Mouse (Mus musculus) brown adipose tissue, adult 24 weeks (tissue): ENCODE measurements around the gene Pold2. TPM values are rescaled to one million over a fixed set of nuclear protein-coding genes. Genes with fewer than 3 reads are reported as not detected.

ENCODE experiments used
- H3K27ac ChIP-seq: fragments of 200-500 bp; replicated peaks from 2 replicates; pipeline ENCODE4 v1.5.1; 2012; ENCODE audit warnings: low read depth, mild to moderate bottlenecking, low read length
- H3K4me1 ChIP-seq: fragments of 200-500 bp; 2 replicates; pipeline ENCODE4 v1.6.1; 2012; ENCODE audit warnings: low read length, mixed read lengths; ENCODE audit not compliant: control insufficient read depth, insufficient read depth, insufficient read length
- H3K4me3 ChIP-seq: fragments of 200-500 bp; 2 replicates; pipeline ENCODE4 v1.5.1; 2012; ENCODE audit warnings: low read depth, mild to moderate bottlenecking, low read length, moderate library complexity; ENCODE audit not compliant: insufficient read depth
- polyA plus RNA-seq: library from polyadenylated mRNA; stranded (reverse); fragments of >200 nt; gene quantifications from 2 replicates; pipeline ENCODE4 v1.2.4, GENCODE M21; 2012; ENCODE audit not compliant: missing spikeins, insufficient read depth, insufficient read length

Pold2 gene
- 33.6 and 43.7 TPM in 2 replicates for polyA plus RNA-seq

DNA sequence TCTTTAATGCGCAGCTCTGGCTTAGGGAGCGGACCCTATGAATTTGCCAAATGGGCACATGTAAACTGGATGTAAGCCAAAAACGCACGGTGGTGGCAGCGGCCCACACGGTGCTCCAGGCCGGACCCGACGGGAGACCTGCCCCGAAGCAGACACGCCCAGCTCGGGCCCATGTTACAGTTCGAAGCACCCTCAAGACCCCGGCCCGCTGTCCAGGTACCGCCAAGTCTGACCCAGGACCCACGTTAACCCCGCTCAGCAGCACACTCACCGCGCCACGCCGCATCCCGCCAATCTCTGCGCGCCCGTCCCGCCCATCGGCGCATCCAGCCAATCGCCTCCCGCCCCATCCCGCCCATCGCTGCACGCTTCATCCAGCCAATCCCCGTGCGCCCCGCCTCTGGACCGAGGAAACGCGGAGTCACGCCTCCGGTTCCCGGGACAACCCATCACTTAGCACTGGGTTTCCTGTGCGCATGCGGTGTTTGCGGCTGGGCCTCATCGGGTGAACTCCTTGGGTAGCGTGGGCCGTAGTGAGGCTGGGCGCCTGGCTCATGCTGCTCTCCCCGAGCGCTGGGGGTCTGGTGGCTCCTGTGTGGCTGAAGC is at the start of gene Pold2:
TSS of gene Pold2 (minus strand) at position 372 of the 606 bp plus-strand sequence.
- Histone ChIP-seq H3K27ac (peak within 1 kb of the TSS; percentile 44; the same call in 1 of the 2 replicates), H3K4me3 (peak within 1 kb of the TSS; percentile 91), H3K4me1 (no peaks in the 10 kb centered on the region)

DNA sequence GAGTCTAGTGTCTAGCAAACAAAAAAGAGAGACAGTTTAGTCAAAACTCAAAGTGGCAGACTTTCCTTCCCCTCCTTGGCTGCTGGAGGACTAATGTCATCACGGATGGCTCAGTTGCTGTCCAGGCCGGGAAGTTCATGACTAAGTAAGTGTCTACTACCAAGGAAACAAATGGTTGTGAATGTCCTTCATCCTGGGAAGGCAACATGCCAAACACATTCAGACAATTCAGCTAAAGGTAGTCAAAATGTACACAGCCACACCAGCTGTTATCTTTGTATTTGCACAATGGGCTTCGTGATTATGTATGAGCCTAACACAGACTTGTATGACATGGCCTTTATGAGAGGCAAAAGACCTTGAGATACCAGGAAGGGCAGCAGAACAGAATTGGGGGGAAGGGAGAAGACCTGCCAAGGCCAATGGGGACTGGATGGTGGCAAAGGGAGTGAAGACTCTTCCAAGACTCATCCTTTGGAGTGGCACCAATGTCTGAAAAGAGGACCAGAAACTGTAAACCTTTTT is 48.7 kb upstream of the Pold2 start:
- Histone ChIP-seq H3K27ac (no peak overlapping the region), H3K4me1 (no peaks in the 10 kb centered on the region), H3K4me3 (no peak overlapping the region)

DNA sequence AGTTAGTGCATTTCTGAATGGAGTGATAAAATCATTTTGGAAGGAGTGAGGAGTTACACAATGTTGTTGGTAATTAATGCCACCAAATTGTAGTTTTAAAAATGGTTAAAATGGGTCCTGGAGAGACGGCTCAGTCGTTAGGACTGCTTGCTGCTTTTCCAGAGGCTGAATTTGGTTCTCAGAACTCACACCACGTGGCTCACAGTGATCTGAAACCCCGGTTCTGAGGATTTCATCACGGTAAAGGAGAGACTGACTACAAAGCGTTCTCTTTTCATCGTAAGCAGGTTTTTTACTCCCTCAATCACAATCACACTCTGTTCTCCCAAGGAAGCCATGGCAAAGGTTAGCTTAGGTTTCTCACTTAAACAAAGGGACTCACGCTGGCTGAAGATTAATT is 46.6 kb upstream of the Pold2 start:
- Histone ChIP-seq H3K27ac (no peak overlapping the region), H3K4me1 (no peaks in the 10 kb centered on the region), H3K4me3 (no peak overlapping the region)

DNA sequence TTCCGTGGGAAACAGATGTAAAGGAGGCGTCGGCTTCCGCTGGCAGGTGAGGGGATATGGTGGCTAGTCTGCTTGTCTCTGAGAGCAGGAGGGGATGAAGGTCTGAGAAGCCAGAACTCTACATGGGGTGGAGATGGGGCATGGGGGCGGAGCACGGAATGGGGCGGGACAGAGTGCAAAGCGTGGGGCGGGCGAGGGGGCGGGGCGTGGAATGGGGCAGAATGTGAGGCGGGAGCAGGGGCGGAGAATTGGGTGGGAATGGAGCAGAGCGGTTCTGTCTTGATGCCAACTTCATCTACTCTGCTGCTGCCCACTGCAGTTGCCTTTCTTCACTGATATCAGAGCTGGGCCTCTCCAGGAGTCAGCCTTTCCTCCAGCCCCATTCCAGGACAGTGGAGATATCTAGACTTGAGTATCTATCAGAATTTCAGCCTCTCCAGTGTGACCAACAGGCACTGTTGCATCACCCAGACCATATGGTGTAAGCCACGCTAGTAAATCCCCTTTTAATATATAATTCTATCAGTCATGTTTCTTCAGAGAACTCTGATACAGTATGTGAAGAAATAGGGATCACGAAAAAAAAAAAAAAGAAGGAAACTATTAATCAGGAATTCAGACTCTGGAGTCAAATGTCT is 42.4 kb upstream of the Pold2 start:
- no peak overlapping the region for H3K4me3 ChIP-seq
- H3K4me1 ChIP-seq = peaks cover 6% of the 10 kb centered on the region; the same call in 1 of the 2 replicates
- no peak overlapping the region for H3K27ac ChIP-seq

DNA sequence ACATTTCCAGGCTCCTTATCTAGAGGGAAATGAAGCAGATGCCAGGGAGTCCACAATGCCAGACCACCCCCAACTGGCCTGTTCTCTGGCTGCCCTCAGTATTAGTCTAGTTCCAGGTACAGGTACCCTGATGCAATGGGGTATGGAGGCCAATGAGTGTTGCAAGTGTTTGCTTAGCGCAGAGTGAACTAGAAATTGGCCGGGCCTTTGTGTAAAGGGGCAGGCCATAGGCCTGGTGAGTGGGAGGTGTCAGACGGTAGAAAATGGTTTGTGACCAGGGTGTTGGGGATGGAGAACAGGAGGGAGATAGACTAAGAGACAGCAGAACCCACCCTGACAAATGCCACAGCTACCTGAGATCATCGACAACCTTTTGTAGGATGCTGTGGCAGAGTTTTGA is 41.5 kb upstream of the Pold2 start:
- Histone ChIP-seq H3K4me1 (peaks cover 10% of the 10 kb centered on the region; the same call in 1 of the 2 replicates), H3K4me3 (no peak overlapping the region), H3K27ac (no peak overlapping the region)

DNA sequence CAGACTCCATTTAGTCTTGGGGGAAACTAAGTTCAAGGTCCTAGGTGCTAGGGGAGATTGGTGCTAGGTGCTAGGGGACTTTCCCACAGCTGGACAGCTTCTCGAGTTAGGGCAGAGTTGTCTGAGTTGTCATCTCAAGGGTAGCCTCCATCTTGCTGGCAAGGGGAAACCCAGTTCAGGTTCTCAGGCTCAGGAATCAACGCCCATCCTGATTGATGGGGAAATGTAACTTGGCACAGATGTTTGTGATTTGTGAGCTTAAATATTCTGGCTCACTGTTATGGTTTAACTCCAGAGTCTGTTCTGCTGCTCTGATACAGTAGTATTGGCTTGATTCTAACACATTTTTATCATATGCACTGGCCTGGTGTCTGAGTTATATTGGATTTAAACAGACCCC is 40.0 kb upstream of the Pold2 start:
- no peak overlapping the region for H3K27ac ChIP-seq

DNA sequence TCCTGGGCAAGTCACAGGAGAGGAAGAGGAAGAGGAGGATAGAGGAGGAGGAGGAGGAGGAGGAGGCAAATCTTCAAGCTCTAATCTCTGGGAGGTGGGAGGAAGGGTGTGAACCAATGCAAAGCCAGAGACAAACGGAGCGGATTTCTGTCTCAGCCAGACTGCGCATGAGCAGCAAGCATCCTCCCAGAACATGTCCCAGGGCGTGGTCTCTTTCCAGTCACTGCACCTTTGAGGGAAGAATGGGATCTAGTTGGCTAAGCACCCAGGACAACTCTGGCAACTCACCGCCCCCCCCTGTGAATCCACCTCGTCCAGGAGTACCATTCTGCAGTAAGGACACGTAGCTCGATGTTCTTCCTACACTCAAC is 38.1 kb upstream of the Pold2 start:
- Histone ChIP-seq H3K4me3 (no peak overlapping the region), H3K4me1 (peaks cover 14% of the 10 kb centered on the region; the same call in 1 of the 2 replicates), H3K27ac (no peak overlapping the region)

More for the DNA sequence above, 40.0 kb upstream of the Pold2 start:
- Histone ChIP-seq H3K4me3 (no peak overlapping the region), H3K4me1 (peaks cover 11% of the 10 kb centered on the region; the same call in 1 of the 2 replicates)

DNA sequence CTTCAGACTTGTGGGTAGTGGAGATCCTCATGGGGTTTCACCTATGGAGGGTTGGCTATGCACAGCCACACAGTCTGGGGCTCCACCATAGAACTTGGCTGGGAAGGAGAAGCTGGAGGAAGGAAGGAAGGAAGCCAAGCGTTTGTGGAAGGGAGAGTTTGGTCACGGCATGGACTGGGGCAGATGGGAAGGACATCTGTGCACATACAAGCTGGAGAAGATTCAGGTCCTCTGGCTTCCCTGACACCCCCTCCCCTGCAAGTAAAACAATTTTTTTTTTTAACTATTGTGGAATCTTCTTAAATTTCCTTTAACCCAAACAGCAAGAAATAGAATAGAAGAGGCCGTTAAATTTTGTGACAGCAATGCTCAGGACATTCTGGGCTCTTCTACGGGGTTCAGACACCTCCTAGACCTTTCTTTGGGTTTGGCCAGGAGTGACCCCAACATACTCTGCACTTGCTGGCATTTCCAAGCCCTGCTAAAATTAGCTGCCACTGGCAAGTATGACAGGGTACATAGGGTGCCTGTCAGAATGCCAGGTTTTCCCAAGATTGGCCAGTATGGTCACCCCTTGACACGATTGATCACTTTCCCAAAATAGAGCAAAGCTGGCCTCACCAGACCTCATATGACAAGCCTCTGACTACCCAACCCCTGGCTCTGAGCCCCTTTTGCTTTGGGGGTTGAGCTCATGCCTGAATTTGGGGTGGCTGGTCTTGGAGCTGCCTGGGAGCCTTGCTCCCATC is 37.5 kb upstream of the Pold2 start:
- peaks cover 14% of the 10 kb centered on the region; the same call in 1 of the 2 replicates for H3K4me1 ChIP-seq
- no peak overlapping the region for H3K27ac ChIP-seq
- H3K4me3 ChIP-seq = no peak overlapping the region

DNA sequence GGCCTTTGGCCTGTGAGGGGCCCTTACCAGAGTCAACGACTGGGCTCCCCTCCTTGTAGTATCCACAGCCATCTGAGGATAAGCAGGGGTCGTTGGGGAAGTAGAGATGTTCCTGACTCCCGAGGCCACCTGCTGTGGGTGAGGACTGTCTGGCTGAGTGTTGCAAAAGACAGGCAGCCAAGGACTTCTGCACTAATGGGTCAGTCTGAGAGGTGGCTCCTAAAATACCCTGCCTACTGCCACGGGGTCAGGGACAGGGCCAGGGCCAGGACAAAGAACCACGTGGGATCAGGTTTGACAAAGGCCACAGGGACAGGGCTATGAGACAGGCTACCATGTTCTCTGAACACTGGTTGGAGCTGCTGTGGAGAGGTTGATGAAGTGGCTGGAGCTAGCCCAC is 36.8 kb upstream of the Pold2 start:
- H3K4me1 ChIP-seq = peaks cover 14% of the 10 kb centered on the region; the same call in 1 of the 2 replicates
- no peak overlapping the region for H3K27ac ChIP-seq
- no peak overlapping the region for H3K4me3 ChIP-seq

DNA sequence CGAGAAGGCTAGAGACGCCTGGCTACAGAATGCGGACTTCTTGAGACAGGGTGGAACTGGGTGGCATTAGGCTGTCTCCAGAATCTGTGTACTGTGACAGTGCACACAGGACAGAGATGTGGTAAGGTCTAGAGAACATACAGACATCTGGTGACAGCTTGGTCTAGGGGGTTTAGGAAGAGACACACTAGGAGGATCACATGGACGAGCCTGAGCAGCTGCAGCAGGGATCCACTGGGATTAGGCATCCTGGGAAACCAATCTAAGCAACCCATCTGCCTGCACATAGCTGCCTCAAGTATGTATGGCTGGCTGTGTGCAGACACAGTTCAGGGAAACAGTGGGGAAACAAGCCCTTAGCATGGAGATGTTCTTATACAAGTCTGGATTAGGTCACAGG is 35.8 kb upstream of the Pold2 start:
- peaks cover 14% of the 10 kb centered on the region; the same call in 1 of the 2 replicates for H3K4me1 ChIP-seq
- no peak overlapping the region for H3K4me3 ChIP-seq
- H3K27ac ChIP-seq = no peak overlapping the region

DNA sequence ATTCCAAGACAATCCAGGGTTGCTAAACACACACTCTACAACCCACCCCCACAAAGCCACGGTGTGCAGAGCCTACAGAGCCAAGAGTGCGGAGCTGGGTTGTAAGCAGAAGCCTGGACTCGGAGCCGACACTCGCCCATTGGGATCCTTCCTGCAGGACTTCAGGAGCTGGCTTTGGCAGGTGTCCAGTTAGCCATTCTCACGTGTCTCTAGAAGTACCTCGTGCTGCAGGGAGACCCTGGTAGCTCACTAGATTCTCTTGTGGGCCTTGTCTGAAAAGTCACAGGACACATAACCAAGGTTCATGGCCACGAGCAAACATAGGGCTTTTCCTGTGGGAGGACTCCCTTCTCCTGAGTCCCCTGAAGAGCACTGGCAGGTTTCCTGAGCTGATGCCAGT is 35.2 kb upstream of the Pold2 start:
- H3K27ac ChIP-seq = no peak overlapping the region
- peaks cover 14% of the 10 kb centered on the region; the same call in 1 of the 2 replicates for H3K4me1 ChIP-seq
- no peak overlapping the region for H3K4me3 ChIP-seq

DNA sequence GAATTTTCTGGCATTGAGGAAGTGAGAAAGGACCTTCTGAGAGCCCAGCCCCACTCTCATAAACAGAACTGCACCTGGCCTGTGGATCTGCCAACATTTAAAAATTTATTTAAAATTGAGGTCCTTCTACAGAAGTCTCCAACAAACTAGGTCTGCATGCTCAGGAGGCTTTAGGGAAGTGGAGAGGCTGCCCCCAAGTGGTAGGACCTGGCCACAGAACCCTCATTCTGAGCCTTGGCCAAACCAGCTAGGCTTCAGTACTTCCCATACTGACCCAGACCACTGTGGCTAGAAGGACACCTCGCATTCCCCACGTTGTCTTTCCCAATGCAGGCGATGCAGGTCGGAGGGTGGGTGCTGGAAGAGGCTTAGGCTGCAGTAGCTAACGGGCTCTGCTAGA is 34.5 kb upstream of the Pold2 start:
- no peak overlapping the region for H3K4me3 ChIP-seq

DNA sequence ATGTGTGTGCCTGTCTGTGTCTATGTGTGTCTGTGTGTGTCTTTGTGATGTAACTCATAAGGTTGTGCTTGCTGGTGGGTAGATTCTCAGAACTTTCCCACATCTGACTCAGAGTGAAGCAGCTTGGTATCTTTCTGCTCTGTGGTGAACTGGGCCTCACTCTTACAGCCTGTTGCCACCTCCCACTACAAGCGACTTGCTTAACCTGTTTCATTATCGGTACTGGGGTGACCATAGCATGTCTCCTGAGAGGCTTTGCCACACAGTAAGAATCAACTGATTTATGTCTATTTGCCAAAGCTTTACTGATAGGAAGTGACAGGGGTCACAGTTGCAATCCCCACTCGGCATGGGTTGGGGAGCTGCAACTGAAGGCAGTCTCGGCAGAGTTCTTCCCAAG is 30.6 kb upstream of the Pold2 start:
- Histone ChIP-seq H3K27ac (no peak overlapping the region), H3K4me1 (0 out of 2 replicates have a peak, but pooled peaks cover 4% of the 10 kb centered on the region), H3K4me3 (no peak overlapping the region)

More for the DNA sequence above, 34.5 kb upstream of the Pold2 start:
- H3K27ac ChIP-seq = no peak overlapping the region
- peaks cover 14% of the 10 kb centered on the region; the same call in 1 of the 2 replicates for H3K4me1 ChIP-seq

DNA sequence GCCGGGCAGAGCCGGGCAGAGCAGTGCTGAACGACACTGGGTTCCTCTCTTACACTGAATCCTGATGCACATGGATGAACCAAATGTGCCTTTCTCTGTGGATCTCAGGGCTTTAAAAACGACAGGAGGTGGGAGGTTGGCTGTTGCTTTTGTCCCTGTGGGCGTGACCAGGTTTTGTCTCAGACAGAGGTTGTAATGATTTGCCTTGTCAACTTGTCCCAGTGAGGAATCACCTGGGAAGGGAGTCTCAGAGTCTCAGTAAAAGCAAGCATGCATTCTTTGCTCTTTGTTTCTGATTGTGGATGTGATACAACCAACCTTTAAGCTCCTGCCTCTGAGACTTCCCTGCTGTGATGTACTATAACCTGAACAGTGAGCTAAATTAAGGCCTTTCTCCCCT is 29.0 kb upstream of the Pold2 start:
- H3K27ac ChIP-seq = no peak overlapping the region
- H3K4me3 ChIP-seq = no peak overlapping the region
- no peaks in the 10 kb centered on the region for H3K4me1 ChIP-seq

DNA sequence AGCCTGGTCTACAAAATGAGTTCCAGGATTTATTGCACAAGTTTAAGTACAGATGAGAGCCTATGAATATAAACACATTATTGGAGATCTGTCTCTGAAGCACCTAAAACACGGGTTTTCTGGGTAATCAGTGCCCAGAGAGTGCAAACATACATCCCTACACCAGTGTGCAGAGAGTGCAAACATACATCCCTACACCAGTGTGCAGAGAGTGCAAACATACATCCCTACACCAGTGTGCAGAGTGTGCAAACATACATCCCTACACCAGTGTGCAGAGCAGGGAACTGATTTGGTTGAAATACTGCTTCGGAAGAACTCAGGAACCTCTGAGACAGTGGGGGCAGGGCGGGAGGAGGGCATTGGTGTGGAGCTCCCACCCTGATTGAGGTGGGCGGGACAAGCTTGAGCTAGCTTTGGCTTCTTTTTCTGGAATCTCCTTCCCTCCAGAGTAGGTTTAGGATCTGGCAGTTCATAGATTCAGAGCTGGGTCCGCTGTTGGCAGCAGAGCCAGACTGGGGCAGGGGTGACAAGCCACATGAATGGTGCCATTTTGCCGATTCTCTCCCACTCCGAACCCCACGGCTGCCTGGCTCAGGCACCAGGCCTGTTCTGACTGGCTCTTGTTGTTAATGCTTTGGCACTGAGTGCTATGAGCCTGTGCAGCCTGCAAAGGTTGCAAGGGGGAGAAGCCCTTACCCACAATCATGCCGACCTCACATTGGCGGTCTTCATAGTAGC is 27.9 kb upstream of the Pold2 start:
- Histone ChIP-seq H3K4me1 (no peaks in the 10 kb centered on the region), H3K4me3 (no peak overlapping the region), H3K27ac (no peak overlapping the region)
